ENCODE assay signal across 8 mouse cellular contexts in genomic region chr9:31385947-31386354, GRCm38 (mm10). TPM values are rescaled to one million over a fixed set of nuclear protein-coding genes. Genes with fewer than 3 reads are reported as not detected.
DNase-seq lines count a peak whose midpoint lies in the region; ATAC-seq lines count a peak whose summit lies in the region.

Nfrkb (plus strand) TSS chr9:31386192.

- no peaks in the 10 kb centered on the region for H3K27me3 ChIP-seq in heart, embryonic 13.5 days (replicated peaks)
- no peaks in the 10 kb centered on the region for H3K27me3 ChIP-seq in liver, embryonic 12.5 days (replicated peaks)
- no peaks in the 10 kb centered on the region for H3K27me3 ChIP-seq in stomach, embryonic 15.5 days (replicated peaks)

- peak; percentile 95 for ATAC-seq in heart, embryonic 13.5 days (ENCODE audit: extremely low read depth, insufficient number of reproducible peaks, low FRiP score, low TSS enrichment)
- peak; percentile 97 for ATAC-seq in liver, embryonic 12.5 days
- ATAC-seq in stomach, embryonic 15.5 days (ENCODE audit: insufficient read depth, low FRiP score, low read depth), result peak; percentile 98

- under 1% methylated on average over 44 of the region's 46 CpGs for WGBS in heart, embryonic 13.5 days
- under 1% methylated on average over 45 of the region's 46 CpGs for WGBS in liver, embryonic 12.5 days (ENCODE audit: insufficient replicate concordance)
- under 1% methylated on average over 41 of the region's 46 CpGs for WGBS in stomach, embryonic 15.5 days

- peak within 1 kb of the TSS; percentile 94 for H3K9ac ChIP-seq in heart, embryonic 13.5 days
- H3K9ac ChIP-seq in liver, embryonic 12.5 days, result peak within 1 kb of the TSS; percentile 95
- peak within 1 kb of the TSS; percentile 83 for H3K9ac ChIP-seq in stomach, embryonic 15.5 days

- H3K9me3 ChIP-seq in heart, embryonic 13.5 days, result no peaks in the 10 kb centered on the region
- H3K9me3 ChIP-seq in liver, embryonic 12.5 days (replicated peaks), result no peaks in the 10 kb centered on the region
- no peaks in the 10 kb centered on the region for H3K9me3 ChIP-seq in stomach, embryonic 15.5 days

- peaks cover 23% of the 10 kb centered on the region for H3K36me3 ChIP-seq in heart, embryonic 13.5 days
- H3K36me3 ChIP-seq in liver, embryonic 12.5 days, result peaks cover 21% of the 10 kb centered on the region
- H3K36me3 ChIP-seq in stomach, embryonic 15.5 days, result no peaks in the 10 kb centered on the region; the same call in 1 of the 2 replicates

- peak; percentile 98 for DNase-seq in CD4-positive, CD25-positive, alpha-beta regulatory T cell, adult 2 months (ENCODE audit: low read depth, low spot score)
- peak; percentile 21 for DNase-seq in fat pad, adult 2 months (ENCODE audit: extremely low read depth, low read depth, low spot score)
- peak; percentile 97 for DNase-seq in kidney, postnatal 10 days
- DNase-seq in natural killer cell, adult 2 months (ENCODE audit: low spot score in 2 of 2), result peak; percentile 91 to 95

- peaks cover 3% of the 10 kb centered on the region; the same call in 1 of the 2 replicates for H3K4me1 ChIP-seq in brown adipose tissue, adult 24 weeks (ENCODE audit: control insufficient read depth, insufficient read depth, insufficient read length, low read length)
- H3K4me1 ChIP-seq in heart, embryonic 13.5 days, result peaks cover 17% of the 10 kb centered on the region
- H3K4me1 ChIP-seq in liver, embryonic 12.5 days, result peaks cover 31% of the 10 kb centered on the region
- peaks cover 12% of the 10 kb centered on the region for H3K4me1 ChIP-seq in stomach, embryonic 15.5 days

- peak within 1 kb of the TSS; percentile 82 for H3K4me2 ChIP-seq in heart, embryonic 13.5 days
- peak within 1 kb of the TSS; percentile 80 for H3K4me2 ChIP-seq in liver, embryonic 12.5 days
- H3K4me2 ChIP-seq in stomach, embryonic 15.5 days, result peak within 1 kb of the TSS; percentile 73

- H3K27ac ChIP-seq in brown adipose tissue, adult 24 weeks (replicated peaks; ENCODE audit: low read depth, low read length), result no peak within 1 kb of the TSS; the same call in 1 of the 2 replicates
- H3K27ac ChIP-seq in heart, embryonic 13.5 days (replicated peaks), result peak within 1 kb of the TSS; percentile 49
- H3K27ac ChIP-seq in liver, embryonic 12.5 days, result peak within 1 kb of the TSS; percentile 79
- peak within 1 kb of the TSS; percentile 35; the same call in 1 of the 2 replicates for H3K27ac ChIP-seq in stomach, embryonic 15.5 days

- peak within 1 kb of the TSS; percentile 71 for H3K4me3 ChIP-seq in brown adipose tissue, adult 24 weeks (ENCODE audit: insufficient read depth, low read depth, low read length)
- H3K4me3 ChIP-seq in heart, embryonic 13.5 days, result peak within 1 kb of the TSS; percentile 81
- H3K4me3 ChIP-seq in liver, embryonic 12.5 days, result peak within 1 kb of the TSS; percentile 94
- H3K4me3 ChIP-seq in stomach, embryonic 15.5 days (replicated peaks), result peak within 1 kb of the TSS; percentile 90

RNA-seq across cellular contexts. Expression of gene Nfrkb, which starts in this region (rescaled TPM):
- polyA plus RNA-seq in brown adipose tissue, adult 24 weeks (2012; ENCODE audit: insufficient read depth, insufficient read length, missing spikeins), result 4.2 and 6.8 TPM in 2 replicates
- 12.3 and 13.6 TPM in 2 replicates for polyA plus RNA-seq in heart, embryonic 13.5 days (2015; fragmentation: Nextera tagmentation; extraction: Ambion mirVana)
- polyA plus RNA-seq in liver, embryonic 12.5 days (2016; fragmentation: Nextera tagmentation; extraction: Ambion mirVana), result 8.6 and 9.3 TPM in 2 replicates
- polyA plus RNA-seq in stomach, embryonic 15.5 days (2015; fragmentation: Nextera tagmentation; extraction: Ambion mirVana), result 16.5 and 18.4 TPM in 2 replicates

Comparison
In these comparisons a context has a peak if more than half of its experiments do, and no peak if none do; other contexts are left out.
1. DNase-seq: peak in every context shown above with its lines; median percentile 98 in CD4-positive, CD25-positive, alpha-beta regulatory T cell, adult 2 months; 97 in kidney, postnatal 10 days; 93 in natural killer cell, adult 2 months; 21 in fat pad, adult 2 months.